Mouse (Mus musculus): Measurements from ENCODE around the gene Mkln1. TPM values are rescaled to one million over a fixed set of nuclear protein-coding genes. Genes with fewer than 3 reads are reported as not detected.

Gene Mkln1
- 119 to 138 TPM (median 131 TPM) in 4 replicates for total RNA-seq (2023)

DNA sequence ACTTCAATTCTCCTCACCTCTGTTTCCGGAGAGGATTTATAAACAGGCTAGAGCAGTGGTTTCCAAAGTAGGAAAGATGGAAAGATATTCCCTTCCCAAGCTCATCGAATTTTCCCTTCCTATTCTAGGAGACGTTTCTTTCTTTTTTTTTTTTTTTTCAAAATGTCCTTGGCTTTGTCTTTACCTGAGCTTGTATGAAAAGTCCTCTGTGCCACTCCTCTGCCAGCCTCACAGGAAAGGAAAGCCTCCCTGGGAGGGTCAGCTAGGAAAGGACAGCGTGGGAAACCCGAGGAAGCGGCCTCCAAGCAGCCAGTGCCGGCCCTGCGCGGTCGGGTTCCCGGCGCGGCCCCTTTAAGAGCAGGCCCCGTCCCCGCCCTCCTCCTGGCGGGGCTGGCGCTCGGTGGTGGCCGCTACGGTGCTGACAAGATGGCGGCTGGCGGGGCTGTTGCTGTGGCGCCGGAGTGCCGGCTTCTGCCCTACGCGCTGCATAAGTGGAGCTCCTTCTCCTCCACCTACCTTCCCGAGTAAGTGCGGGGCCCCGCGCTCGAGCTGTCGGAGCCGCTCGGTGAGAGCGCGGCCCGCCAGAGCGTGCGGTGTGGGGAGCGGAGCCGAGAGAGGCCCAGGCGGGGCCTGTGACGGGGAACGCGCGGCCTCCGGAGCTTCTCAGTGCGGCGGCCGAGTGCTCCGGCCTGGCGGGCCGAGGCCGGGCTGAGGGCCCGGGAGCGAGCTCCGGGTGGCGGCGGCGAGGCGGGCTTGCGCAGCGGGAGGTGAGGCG lies at the start of gene Mkln1:
TSS of gene Mkln1 (plus strand) at position 305 of the 775 bp plus-strand sequence.

DNA sequence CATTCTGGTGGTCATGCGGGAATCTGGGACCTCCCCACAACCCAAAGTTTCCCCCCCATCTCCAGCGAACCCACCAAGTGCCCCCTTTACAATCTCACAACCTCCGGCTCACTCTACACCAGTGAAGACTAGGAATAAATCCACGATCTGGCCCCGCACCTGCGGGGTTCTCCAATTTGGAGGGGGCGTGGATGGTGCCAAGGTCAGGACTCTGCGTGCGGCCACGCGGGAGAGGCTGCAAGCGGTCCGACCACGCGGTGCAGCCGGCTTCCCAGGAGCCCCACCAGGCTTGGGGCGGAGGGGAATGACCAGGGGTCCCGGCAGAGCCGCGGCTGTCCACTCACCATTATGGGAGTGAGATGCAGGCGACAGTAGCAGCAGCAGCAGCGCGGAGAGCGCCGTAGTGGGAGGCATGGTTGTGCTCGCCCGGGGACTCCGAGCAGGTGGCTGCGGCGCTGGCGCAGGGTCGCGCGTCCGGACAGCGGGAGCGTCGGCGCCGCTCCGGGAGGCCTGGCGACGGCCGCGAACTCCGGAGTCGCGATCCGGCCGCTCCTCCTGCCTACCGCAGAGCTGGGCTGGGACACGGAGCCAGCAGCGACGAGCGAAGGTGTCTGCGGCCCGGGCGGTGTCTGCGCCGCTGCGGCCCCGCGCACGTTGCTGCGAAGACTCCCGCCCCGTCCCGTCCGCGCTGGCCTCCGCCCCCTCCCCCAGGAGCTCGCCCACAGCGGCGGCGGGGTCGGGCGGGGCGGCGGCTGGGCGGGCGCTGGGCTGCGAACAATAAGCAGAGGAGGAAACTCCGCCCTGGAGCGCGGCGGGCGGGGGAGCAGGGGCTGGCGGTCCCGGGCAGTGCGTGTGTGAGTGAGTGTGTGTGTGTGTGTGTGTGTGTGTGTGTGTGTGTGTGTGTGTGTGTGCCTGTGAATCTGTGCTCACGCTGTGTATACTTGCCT lies 165.0 kb downstream of the Mkln1 start, which contains the start of gene Podxl:
TSS of gene Podxl (minus strand) at position 747 of the 947 bp plus-strand sequence.

Other genes starting within 250 kb of the Mkln1 start
- 0.16 TPM in 1 of 4 replicates, not detected in the others for gene Podxl, start 165.2 kb downstream of the Mkln1 start, total RNA-seq (2023)